Mouse (Mus musculus): ENCODE measurements around the gene Vcl. TPM values are rescaled to one million over a fixed set of nuclear protein-coding genes. Genes with fewer than 3 reads are reported as not detected.

Gene Vcl
- polyA plus RNA-seq, 1 experiment: 144 TPM

GRCm38 (mm10) chr14:21051380-21052111 is 122.3 kb downstream of the Vcl start:
- peaks cover 4% of the 10 kb centered on the region for H3K4me1 ChIP-seq (ENCODE audit: control insufficient read depth, insufficient read depth, low read length)
- no peak for TF ChIP-seq CTCF (IDR thresholded peaks at IDR 0.05; ENCODE audit: insufficient read depth, low read length)
- TF ChIP-seq POLR2A (IDR thresholded peaks at IDR 0.05; ENCODE audit: borderline replicate concordance, extremely low read depth, low read depth, low read length): no peak
- 3% methylated on average over 28 of the region's 28 CpGs for WGBS
- no peak for DNase-seq
- peak overlapping the region; percentile 73 for H3K4me3 ChIP-seq (replicated peaks; ENCODE audit: extremely low read depth, low read depth, low read length)

GRCm38 (mm10) chr14:21052112-21052780 is 123.0 kb downstream of the Vcl start, which contains the start of the genes Ap3m1 and Adk:
Gene Ap3m1, minus strand, starts transcription at chr14:21052508.
Gene Adk, plus strand, starts transcription at chr14:21052574.
- peak; percentile 95 for DNase-seq
- WGBS: under 1% methylated on average over 48 of the region's 48 CpGs
- peak within 1 kb of the TSS; percentile 86 for H3K4me3 ChIP-seq (replicated peaks; ENCODE audit: extremely low read depth, low read depth, low read length)
- TF ChIP-seq CTCF (IDR thresholded peaks at IDR 0.05; ENCODE audit: insufficient read depth, low read length) (no peak), POLR2A (IDR thresholded peaks at IDR 0.05; ENCODE audit: borderline replicate concordance, extremely low read depth, low read depth, low read length) (peak; percentile 64; the same call in 1 of the 2 replicates)
- H3K4me1 ChIP-seq (ENCODE audit: control insufficient read depth, insufficient read depth, low read length): peaks cover 4% of the 10 kb centered on the region

- Histone ChIP-seq H3K4me1 (ENCODE audit: control insufficient read depth, insufficient read depth, low read length) (peaks cover 4% of the 10 kb centered on the region), H3K4me3 (replicated peaks; ENCODE audit: extremely low read depth, low read depth, low read length) (peak overlapping the region; percentile 86)
- no peak for TF ChIP-seq POLR2A (IDR thresholded peaks at IDR 0.05; ENCODE audit: borderline replicate concordance, extremely low read depth, low read depth, low read length)
- no peak for TF ChIP-seq CTCF (IDR thresholded peaks at IDR 0.05; ENCODE audit: insufficient read depth, low read length)
- no peak for DNase-seq
- WGBS: under 1% methylated on average over 25 of the region's 25 CpGs
These were observed 123.6 kb downstream of the Vcl start for GRCm38 (mm10) chr14:21052781-21053130.

- no peak for TF ChIP-seq POLR2A (IDR thresholded peaks at IDR 0.05; ENCODE audit: borderline replicate concordance, extremely low read depth, low read depth, low read length)
- TF ChIP-seq CTCF (IDR thresholded peaks at IDR 0.05; ENCODE audit: insufficient read depth, low read length): no peak
- WGBS: 5% methylated on average over 8 of the region's 8 CpGs
- Histone ChIP-seq H3K4me3 (replicated peaks; ENCODE audit: extremely low read depth, low read depth, low read length) (peak overlapping the region; percentile 86), H3K4me1 (ENCODE audit: control insufficient read depth, insufficient read depth, low read length) (peaks cover 2% of the 10 kb centered on the region; the same call in 1 of the 2 replicates)
- no peak for DNase-seq
These were observed 124.0 kb downstream of the Vcl start for GRCm38 (mm10) chr14:21053151-21053550.

- Histone ChIP-seq H3K4me1 (ENCODE audit: control insufficient read depth, insufficient read depth, low read length) (0 out of 2 replicates have a peak, but pooled peaks cover 2% of the 10 kb centered on the region), H3K4me3 (replicated peaks; ENCODE audit: extremely low read depth, low read depth, low read length) (peak overlapping the region; percentile 11)
- no peak for TF ChIP-seq POLR2A (IDR thresholded peaks at IDR 0.05; ENCODE audit: borderline replicate concordance, extremely low read depth, low read depth, low read length)
- no peak for DNase-seq
- WGBS: 52% methylated on average over 7 of the region's 7 CpGs
These were observed 124.4 kb downstream of the Vcl start for GRCm38 (mm10) chr14:21053586-21053985.

GRCm38 (mm10) chr14:21058972-21059371 is 129.8 kb downstream of the Vcl start:
- peaks cover 6% of the 10 kb centered on the region for H3K4me1 ChIP-seq (ENCODE audit: control insufficient read depth, insufficient read depth, low read length)
- no peak for DNase-seq
- whole genome bisulfite sequencing: 86% methylated on average over 2 of the region's 2 CpGs
- TF ChIP-seq POLR2A (IDR thresholded peaks at IDR 0.05; ENCODE audit: borderline replicate concordance, extremely low read depth, low read depth, low read length) (no peak), CTCF (IDR thresholded peaks at IDR 0.05; ENCODE audit: insufficient read depth, low read length) (no peak)
- H3K4me3 ChIP-seq (replicated peaks; ENCODE audit: extremely low read depth, low read depth, low read length): no peak overlapping the region

GRCm38 (mm10) chr14:21062766-21063513 is 133.7 kb downstream of the Vcl start:
- no peak for DNase-seq
- Histone ChIP-seq H3K4me1 (ENCODE audit: control insufficient read depth, insufficient read depth, low read length) (peaks cover 20% of the 10 kb centered on the region), H3K4me3 (replicated peaks; ENCODE audit: extremely low read depth, low read depth, low read length) (no peak overlapping the region)
- 49% methylated on average over 5 of the region's 5 CpGs for whole genome bisulfite sequencing
- TF ChIP-seq POLR2A (IDR thresholded peaks at IDR 0.05; ENCODE audit: borderline replicate concordance, extremely low read depth, low read depth, low read length) (no peak), CTCF (IDR thresholded peaks at IDR 0.05; ENCODE audit: insufficient read depth, low read length) (no peak)

GRCm38 (mm10) chr14:21064321-21064720 is 135.1 kb downstream of the Vcl start:
- TF ChIP-seq POLR2A (IDR thresholded peaks at IDR 0.05; ENCODE audit: borderline replicate concordance, extremely low read depth, low read depth, low read length) (no peak), CTCF (IDR thresholded peaks at IDR 0.05; ENCODE audit: insufficient read depth, low read length) (no peak)
- WGBS: 16% methylated on average over 1 of the region's 1 CpGs
- H3K4me3 ChIP-seq (replicated peaks; ENCODE audit: extremely low read depth, low read depth, low read length): no peak overlapping the region
- DNase-seq: no peak
- H3K4me1 ChIP-seq (ENCODE audit: control insufficient read depth, insufficient read depth, low read length): peaks cover 20% of the 10 kb centered on the region

GRCm38 (mm10) chr14:21065490-21066162 is 136.4 kb downstream of the Vcl start:
- H3K4me3 ChIP-seq (replicated peaks; ENCODE audit: extremely low read depth, low read depth, low read length): no peak overlapping the region
- no peak for DNase-seq
- peaks cover 20% of the 10 kb centered on the region for H3K4me1 ChIP-seq (ENCODE audit: control insufficient read depth, insufficient read depth, low read length)
- no peak for TF ChIP-seq POLR2A (IDR thresholded peaks at IDR 0.05; ENCODE audit: borderline replicate concordance, extremely low read depth, low read depth, low read length)
- TF ChIP-seq CTCF (IDR thresholded peaks at IDR 0.05; ENCODE audit: insufficient read depth, low read length): no peak
- WGBS: 23% methylated on average over 8 of the region's 8 CpGs

Data from lung, adult 2 months (tissue).